Mouse (Mus musculus) heart, embryonic 14.5 days (tissue): ENCODE results near the gene B3gnt6. TPM values are rescaled to one million over a fixed set of nuclear protein-coding genes. Genes with fewer than 3 reads are reported as not detected.

Source experiments
- ATAC-seq: fragments of 200-750 bp; cut with Nextera tagmentation; 2 replicates; pipeline ENCODE4 v1.8.0; 2017; ENCODE audit warnings: low read depth, moderate TSS enrichment; ENCODE audit not compliant: insufficient number of reproducible peaks, insufficient read depth, low FRiP score
- H3K27ac ChIP-seq, 2 experiments: fragments of 200-500 bp in 1 of 2; fragments of 300-500 bp in 1 of 2; sonication (generic) in 1 of 2; replicated peaks in 1 of 2; 2 replicates each; pipeline ENCODE4 v1.5.1; 2012 to 2014; ENCODE audit warnings: low read depth in 2 of 2, low read length in 2 of 2, control low read depth in 1 of 2, mild to moderate bottlenecking in 1 of 2, mixed read lengths in 1 of 2; ENCODE audit not compliant: control insufficient read depth in 1 of 2, insufficient read depth in 1 of 2
- H3K27me3 ChIP-seq: fragments of 300-500 bp; sonication (generic); 2 replicates; pipeline ENCODE4 v1.6.1; 2014; ENCODE audit warnings: mild to moderate bottlenecking, low read length, control low read depth; ENCODE audit not compliant: control insufficient read depth, insufficient read depth
- H3K36me3 ChIP-seq: fragments of 300-500 bp; sonication (generic); 2 replicates; pipeline ENCODE4 v1.6.1; 2014; ENCODE audit warnings: mild to moderate bottlenecking, control low read depth, low read length, mixed read lengths; ENCODE audit not compliant: control insufficient read depth, insufficient read depth
- H3K4me1 ChIP-seq, 2 experiments: fragments of 200-500 bp in 1 of 2; fragments of 300-500 bp in 1 of 2; sonication (generic) in 1 of 2; 2 replicates each; pipeline ENCODE4 v1.6.1; 2012 to 2014; ENCODE audit warnings: low read length in 2 of 2, control low read depth in 1 of 2, mixed read lengths in 1 of 2; ENCODE audit not compliant: control insufficient read depth in 2 of 2, insufficient read depth in 2 of 2
- H3K4me2 ChIP-seq: fragments of 300-500 bp; sonication (generic); 2 replicates; pipeline ENCODE4 v1.6.1; 2014; ENCODE audit warnings: mild to moderate bottlenecking, low read length
- H3K4me3 ChIP-seq, 2 experiments: fragments of 200-500 bp in 1 of 2; fragments of 300-500 bp in 1 of 2; sonication (generic) in 1 of 2; 2 replicates each; pipeline ENCODE4 v1.5.1; 2012 to 2014; ENCODE audit warnings: low read length in 2 of 2, mild to moderate bottlenecking in 2 of 2, control low read depth in 1 of 2, low read depth in 1 of 2, moderate library complexity in 1 of 2; ENCODE audit not compliant: control insufficient read depth in 1 of 2, insufficient read depth in 1 of 2
- H3K9ac ChIP-seq: fragments of 300-500 bp; sonication (generic); 2 replicates; pipeline ENCODE4 v1.6.1; 2014; ENCODE audit warnings: mild to moderate bottlenecking, low read length
- H3K9me3 ChIP-seq: fragments of 300-500 bp; sonication (generic); 2 replicates; pipeline ENCODE4 v1.6.1; 2016; ENCODE audit warnings: low read length, control low read depth; ENCODE audit not compliant: control insufficient read depth
- WGBS: fragments of 180-500 bp; shearing (Covaris S2); extraction: QIAGEN DNeasy Blood & Tissue Kit; methylation state at CpG from one replicate; pipeline ENCODE4 v1.1.7; 2014; 5-methylcytosine and 5-hydroxymethylcytosine counted together
- polyA plus RNA-seq: library from polyadenylated mRNA; unstranded; fragments of >200 nt; fragmentation: Nextera tagmentation; extraction: Ambion mirVana; gene quantifications from 2 replicates; pipeline ENCODE4 v1.2.1, GENCODE M21; 2014

The B3gnt6 gene
- polyA plus RNA-seq = 0.11 and 0.19 TPM in 2 replicates

- Histone ChIP-seq H3K9me3 (no peaks in the 10 kb centered on the region), H3K36me3 (no peaks in the 10 kb centered on the region), H3K27ac (no peak within 1 kb of the TSS), H3K4me2 (no peak within 1 kb of the TSS), H3K4me3 (no peak within 1 kb of the TSS), H3K9ac (no peak within 1 kb of the TSS), H3K4me1 (peaks cover 0 to 2% of the 10 kb centered on the region in 2 experiments; a peak in 3 of 4 replicates), H3K27me3 (peaks cover 14% of the 10 kb centered on the region)
- ATAC-seq = no peak
- 80% methylated on average over 4 of the region's 4 CpGs for WGBS
Observed at GRCm38 (mm10) chr7:98199381-98199780, at the start of gene B3gnt6. B3gnt6 (minus strand) TSS chr7:98199481.

DNA sequence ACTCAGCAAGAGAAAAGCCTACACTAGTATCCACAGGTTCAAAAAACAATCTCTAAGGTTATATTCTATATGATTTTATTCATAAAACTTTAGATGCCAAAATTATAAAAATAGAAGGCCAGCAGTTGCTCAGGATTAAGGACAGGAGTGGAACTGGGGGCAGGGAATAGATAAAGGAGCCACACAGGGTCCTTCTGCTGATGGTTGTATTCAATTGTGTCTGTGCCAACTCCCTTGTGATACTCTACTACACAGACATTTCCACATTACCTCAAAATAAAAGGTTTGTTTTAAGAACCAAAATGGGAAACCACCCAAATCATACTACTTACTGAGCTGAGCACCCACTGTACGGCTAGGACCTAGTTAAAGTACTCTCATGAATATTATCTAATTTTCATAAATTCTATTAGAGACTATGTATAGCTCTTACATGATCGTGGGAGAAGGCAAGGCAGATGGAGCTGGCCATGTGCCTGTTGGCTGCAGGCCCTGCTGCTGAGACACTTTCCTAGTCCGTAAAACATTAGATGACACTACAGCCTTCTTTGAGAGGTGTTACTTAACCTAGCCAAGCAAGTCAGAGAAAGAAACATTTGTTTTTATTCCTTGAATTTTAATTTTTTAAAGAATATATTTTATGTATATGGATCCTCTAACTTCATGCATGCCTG is 37.5 kb upstream of the B3gnt6 start:
- Histone ChIP-seq H3K27ac (0 out of 4 replicates have a peak overlapping the region, but pooled peaks of 1 of the 2 experiments have one; percentile 24), H3K4me2 (no peak overlapping the region), H3K27me3 (no peaks in the 10 kb centered on the region), H3K4me1 (0 out of 4 replicates have a peak, but pooled peaks cover 0 to 3% of the 10 kb centered on the region in 2 experiments), H3K4me3 (no peak overlapping the region), H3K9me3 (no peaks in the 10 kb centered on the region), H3K9ac (no peak overlapping the region), H3K36me3 (no peaks in the 10 kb centered on the region)
- ATAC-seq = no peak
- 58% methylated on average over 3 of the region's 3 CpGs for WGBS

DNA sequence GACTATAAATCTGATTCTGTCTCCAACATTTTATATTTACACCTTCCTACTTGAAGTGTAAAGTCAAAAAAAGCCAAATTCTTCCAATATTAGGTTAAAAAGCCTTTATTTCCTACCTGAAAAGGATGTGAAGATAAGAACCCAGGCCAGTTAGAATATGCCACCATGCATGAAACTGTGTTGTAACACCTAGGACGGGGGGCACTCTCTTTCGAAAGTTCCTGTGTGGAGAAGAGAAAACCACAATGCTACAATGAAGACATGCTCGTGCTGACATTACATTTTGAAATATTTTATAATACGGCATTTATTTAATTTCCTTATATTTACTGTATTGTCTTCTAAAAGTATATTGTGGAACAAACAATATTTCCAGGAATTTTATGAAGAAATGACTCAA is 24.5 kb upstream of the B3gnt6 start:
- no peak for ATAC-seq

GRCm38 (mm10) chr7:98216713-98217112 is 17.4 kb upstream of the B3gnt6 start:
- Histone ChIP-seq H3K9me3 (no peaks in the 10 kb centered on the region), H3K36me3 (0 out of 2 replicates have a peak, but pooled peaks cover 2% of the 10 kb centered on the region), H3K4me2 (no peak overlapping the region), H3K4me3 (no peak overlapping the region), H3K27ac (no peak overlapping the region), H3K27me3 (no peaks in the 10 kb centered on the region), H3K9ac (no peak overlapping the region), H3K4me1 (no peaks in the 10 kb centered on the region)
- ATAC-seq = no peak

More for the DNA sequence above, 24.5 kb upstream of the B3gnt6 start:
- H3K4me1 ChIP-seq = no peaks in the 10 kb centered on the region
- no peaks in the 10 kb centered on the region for H3K27me3 ChIP-seq
- no peaks in the 10 kb centered on the region for H3K9me3 ChIP-seq
- H3K36me3 ChIP-seq = no peaks in the 10 kb centered on the region
- 91% methylated on average over 4 of the region's 4 CpGs for WGBS
- no peak overlapping the region for H3K4me2 ChIP-seq
- H3K9ac ChIP-seq = no peak overlapping the region
- no peak overlapping the region for H3K4me3 ChIP-seq
- H3K27ac ChIP-seq = no peak overlapping the region

- ATAC-seq = no peak
- H3K9me3 ChIP-seq = no peaks in the 10 kb centered on the region
- no peak overlapping the region for H3K9ac ChIP-seq
- H3K4me1 ChIP-seq = no peaks in the 10 kb centered on the region
- 67% methylated on average over 4 of the region's 4 CpGs for WGBS
- H3K27me3 ChIP-seq = no peaks in the 10 kb centered on the region
- H3K27ac ChIP-seq = no peak overlapping the region
- no peak overlapping the region for H3K4me3 ChIP-seq
- H3K4me2 ChIP-seq = no peak overlapping the region
- H3K36me3 ChIP-seq = no peaks in the 10 kb centered on the region
Observed at GRCm38 (mm10) chr7:98202946-98203345, 3.7 kb upstream of the B3gnt6 start.

DNA sequence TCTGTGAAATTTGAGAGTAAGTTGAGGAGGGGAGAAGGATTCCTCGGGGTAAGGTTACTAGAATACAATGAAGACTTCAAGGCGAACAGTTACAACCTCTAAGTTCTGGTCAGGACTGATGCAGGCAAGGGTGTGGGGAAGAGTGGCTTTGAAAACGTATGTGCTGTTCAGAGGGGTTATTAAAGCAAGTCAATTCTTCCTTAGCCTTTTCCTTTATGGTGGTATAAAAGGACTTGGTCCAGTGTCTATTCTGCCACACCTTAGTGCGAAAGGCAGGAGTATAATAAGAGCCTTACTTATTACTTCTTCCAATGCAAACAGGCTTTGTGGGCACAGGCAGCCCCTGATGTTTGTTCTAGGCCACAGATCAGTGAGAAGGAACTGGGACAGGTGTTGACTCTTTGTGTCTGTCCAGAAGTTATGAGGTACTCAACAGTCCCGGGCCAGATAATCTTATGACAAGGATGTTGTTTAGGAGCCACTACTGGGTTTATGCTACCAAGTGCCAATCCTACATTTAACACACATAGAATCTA is 2.3 kb upstream of the B3gnt6 start:
- no peak overlapping the region for H3K4me2 ChIP-seq
- no peaks in the 10 kb centered on the region for H3K9me3 ChIP-seq
- H3K36me3 ChIP-seq = no peaks in the 10 kb centered on the region
- 71% methylated on average over 5 of the region's 5 CpGs for WGBS
- no peak for ATAC-seq
- no peak overlapping the region for H3K9ac ChIP-seq
- H3K4me1 ChIP-seq = no peaks in the 10 kb centered on the region
- H3K27me3 ChIP-seq = no peaks in the 10 kb centered on the region
- no peak overlapping the region for H3K27ac ChIP-seq
- H3K4me3 ChIP-seq = no peak overlapping the region

DNA sequence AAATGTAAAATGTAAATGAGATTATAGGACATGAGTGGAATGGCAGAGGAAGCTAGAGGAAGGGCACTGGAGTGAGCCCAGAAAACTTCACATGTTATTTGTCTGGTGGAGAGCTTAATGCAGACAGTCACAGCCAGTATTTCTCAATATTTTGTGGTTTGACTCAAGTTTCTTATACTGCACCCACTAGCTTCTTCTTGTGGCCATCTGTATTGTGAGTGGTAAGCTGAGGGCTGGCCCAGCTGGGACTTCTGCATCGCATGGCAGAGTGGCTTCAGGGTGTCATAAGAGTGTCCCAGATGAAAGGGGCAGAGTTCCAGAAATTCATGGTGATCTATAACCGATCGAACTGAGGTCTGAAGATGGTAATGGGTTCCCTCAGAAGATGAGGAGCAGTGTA is 1.1 kb upstream of the B3gnt6 start:
- ATAC-seq = no peak
- 82% methylated on average over 3 of the region's 3 CpGs for WGBS
- Histone ChIP-seq H3K4me2 (no peak overlapping the region), H3K36me3 (no peaks in the 10 kb centered on the region), H3K27ac (no peak overlapping the region), H3K4me3 (no peak overlapping the region), H3K27me3 (peaks cover 4% of the 10 kb centered on the region), H3K9ac (no peak overlapping the region), H3K4me1 (no peaks in the 10 kb centered on the region), H3K9me3 (no peaks in the 10 kb centered on the region)
